Mouse (Mus musculus): ENCODE data around the gene Car15.

DNA sequence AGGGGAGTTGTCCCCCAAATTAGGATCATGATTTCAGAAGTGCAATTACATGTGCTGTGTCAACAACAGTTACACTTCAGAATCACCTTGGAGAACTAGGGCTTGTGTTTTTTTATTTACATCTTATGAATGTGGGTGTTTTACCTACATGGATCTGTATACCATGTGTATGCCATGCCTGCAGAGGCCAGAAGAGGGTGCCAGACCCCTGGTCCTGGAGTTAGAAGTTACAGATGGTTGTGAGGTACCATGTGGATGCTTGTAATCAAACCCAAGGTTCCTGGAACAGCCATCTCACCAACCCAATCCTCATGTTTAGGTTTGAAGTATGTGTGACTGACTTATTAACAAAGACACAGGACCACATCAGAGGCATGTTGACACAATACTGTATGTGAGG is 20.4 kb upstream of the Car15 start:
- peak; percentile 32; the same call in 1 of the 2 replicates for TF ChIP-seq CTCF (IDR thresholded peaks at IDR 0.05; ENCODE audit: control insufficient read depth, insufficient read depth, insufficient replicate concordance, low read depth, low read length)
- TF ChIP-seq POLR2A (IDR thresholded peaks at IDR 0.05; ENCODE audit: control insufficient read depth, low read depth, low read length), result no peak
